Mouse (Mus musculus) intestine, postnatal 0 days (tissue): Measurements from ENCODE around the gene Prdm1. TPM values are rescaled to one million over a fixed set of nuclear protein-coding genes. Genes with fewer than 3 reads are reported as not detected.
A peak's percentile ranks its signal among the peaks of the same experiment; 100 is the strongest.

ENCODE experiments used
- ATAC-seq: fragments of 200-750 bp; cut with Nextera tagmentation; 2 replicates; pipeline ENCODE4 v1.8.0; 2017; ENCODE audit warnings: mild to moderate bottlenecking, moderate TSS enrichment, moderate library complexity
- H3K27ac ChIP-seq: fragments of 300-500 bp; sonication (generic); 2 replicates; pipeline ENCODE4 v1.5.1; 2014; ENCODE audit warnings: mild to moderate bottlenecking, low read depth, low read length, moderate library complexity
- H3K27me3 ChIP-seq: fragments of 300-500 bp; sonication (generic); replicated peaks from 2 replicates; pipeline ENCODE4 v1.6.1; 2014; ENCODE audit warnings: low read length, mixed read lengths; ENCODE audit not compliant: control insufficient read depth, insufficient read depth
- H3K36me3 ChIP-seq: fragments of 300-500 bp; sonication (generic); 2 replicates; pipeline ENCODE4 v1.6.1; 2014; ENCODE audit warnings: mild to moderate bottlenecking, moderate library complexity; ENCODE audit not compliant: control insufficient read depth, insufficient read depth
- H3K4me1 ChIP-seq: fragments of 300-500 bp; sonication (generic); replicated peaks from 2 replicates; pipeline ENCODE4 v1.6.1; 2014; ENCODE audit warnings: antibody characterized with exemption, low read length, mixed read lengths; ENCODE audit not compliant: control insufficient read depth, insufficient read depth
- H3K4me2 ChIP-seq: fragments of 300-500 bp; sonication (generic); replicated peaks from 2 replicates; pipeline ENCODE4 v1.6.1; 2014; ENCODE audit warnings: low read depth, mild to moderate bottlenecking, moderate library complexity
- H3K4me3 ChIP-seq: fragments of 300-500 bp; sonication (generic); 2 replicates; pipeline ENCODE4 v1.5.1; 2014; ENCODE audit warnings: low read depth, low read length
- H3K9ac ChIP-seq: fragments of 300-500 bp; sonication (generic); 2 replicates; pipeline ENCODE4 v1.6.1; 2014; ENCODE audit warnings: mild to moderate bottlenecking, low read depth, low read length
- H3K9me3 ChIP-seq: fragments of 300-500 bp; sonication (generic); 2 replicates; pipeline ENCODE4 v1.6.1; 2016; ENCODE audit warnings: mixed run types; ENCODE audit not compliant: control insufficient read depth
- CTCF ChIP-seq: sonication (generic); IDR thresholded peaks from 2 replicates; pipeline ENCODE4 v1.5.1; 2016; ENCODE audit warnings: low read depth, mild to moderate bottlenecking, control low read depth, antibody characterized with exemption, moderate library complexity
- WGBS: fragments of 180-500 bp; shearing (Covaris S2); extraction: QIAGEN DNeasy Blood & Tissue Kit; methylation state at CpG from one replicate; pipeline ENCODE4 v1.1.7; 2014; 5-methylcytosine and 5-hydroxymethylcytosine counted together
- polyA plus RNA-seq: library from polyadenylated mRNA; unstranded; fragments of >200 nt; fragmentation: Nextera tagmentation; extraction: Ambion mirVana; gene quantifications from 2 replicates; pipeline ENCODE4 v1.2.1, GENCODE M21; 2015

The Prdm1 gene
- polyA plus RNA-seq: 17.7 and 21.2 TPM in 2 replicates

- H3K27ac ChIP-seq: peak within 1 kb of the TSS; percentile 90
- no peak for TF ChIP-seq CTCF
- H3K4me1 ChIP-seq: peaks cover 6% of the 10 kb centered on the region
- no peaks in the 10 kb centered on the region for H3K9me3 ChIP-seq
- peak within 1 kb of the TSS; percentile 57 for H3K4me3 ChIP-seq
- WGBS: 6% methylated on average over 25 of the region's 25 CpGs
- no peak for ATAC-seq
- peak within 1 kb of the TSS; percentile 53 for H3K9ac ChIP-seq
- H3K4me2 ChIP-seq: peak within 1 kb of the TSS; percentile 88
- no peaks in the 10 kb centered on the region for H3K36me3 ChIP-seq
- H3K27me3 ChIP-seq: no peaks in the 10 kb centered on the region
Observed at GRCm38 (mm10) chr10:44528291-44529082, at the start of gene Prdm1. Prdm1 (minus strand) TSS chr10:44528501.

GRCm38 (mm10) chr10:44565971-44566370, 37.7 kb upstream of the Prdm1 start:
- no peak overlapping the region for H3K4me3 ChIP-seq
- TF ChIP-seq CTCF: no peak
- no peaks in the 10 kb centered on the region for H3K4me1 ChIP-seq
- no peaks in the 10 kb centered on the region for H3K36me3 ChIP-seq
- ATAC-seq: no peak
- H3K4me2 ChIP-seq: no peak overlapping the region
- H3K9ac ChIP-seq: no peak overlapping the region
- no peak overlapping the region for H3K27ac ChIP-seq
- no peaks in the 10 kb centered on the region for H3K9me3 ChIP-seq
- 76% methylated on average over 3 of the region's 3 CpGs for WGBS
- H3K27me3 ChIP-seq: no peaks in the 10 kb centered on the region

GRCm38 (mm10) chr10:44565109-44565508, 36.8 kb upstream of the Prdm1 start:
- 94% methylated on average over 2 of the region's 2 CpGs for WGBS
- Histone ChIP-seq H3K27ac (no peak overlapping the region), H3K27me3 (no peaks in the 10 kb centered on the region), H3K4me1 (no peaks in the 10 kb centered on the region), H3K4me3 (no peak overlapping the region), H3K9ac (no peak overlapping the region), H3K36me3 (no peaks in the 10 kb centered on the region), H3K4me2 (no peak overlapping the region), H3K9me3 (no peaks in the 10 kb centered on the region)
- TF ChIP-seq CTCF: no peak
- no peak for ATAC-seq

GRCm38 (mm10) chr10:44556845-44557244, 28.5 kb upstream of the Prdm1 start:
- no peaks in the 10 kb centered on the region for H3K4me1 ChIP-seq
- no peaks in the 10 kb centered on the region for H3K9me3 ChIP-seq
- H3K4me3 ChIP-seq: no peak overlapping the region
- H3K4me2 ChIP-seq: no peak overlapping the region
- no peak overlapping the region for H3K9ac ChIP-seq
- H3K27me3 ChIP-seq: no peaks in the 10 kb centered on the region
- H3K36me3 ChIP-seq: no peaks in the 10 kb centered on the region
- WGBS: 84% methylated on average over 4 of the region's 4 CpGs
- ATAC-seq: no peak
- TF ChIP-seq CTCF: no peak
- H3K27ac ChIP-seq: no peak overlapping the region

- Histone ChIP-seq H3K4me2 (no peak overlapping the region), H3K9me3 (no peaks in the 10 kb centered on the region), H3K27me3 (no peaks in the 10 kb centered on the region), H3K4me3 (no peak overlapping the region), H3K36me3 (no peaks in the 10 kb centered on the region), H3K9ac (no peak overlapping the region), H3K27ac (no peak overlapping the region), H3K4me1 (no peaks in the 10 kb centered on the region)
- ATAC-seq: no peak
- 47% methylated on average over 2 of the region's 2 CpGs for WGBS
- no peak for TF ChIP-seq CTCF
Observed at GRCm38 (mm10) chr10:44555317-44555716, 27.0 kb upstream of the Prdm1 start.

GRCm38 (mm10) chr10:44553648-44554047, 25.3 kb upstream of the Prdm1 start:
- Histone ChIP-seq H3K9me3 (no peaks in the 10 kb centered on the region), H3K36me3 (no peaks in the 10 kb centered on the region), H3K27ac (no peak overlapping the region), H3K4me1 (no peaks in the 10 kb centered on the region), H3K27me3 (no peaks in the 10 kb centered on the region), H3K9ac (no peak overlapping the region), H3K4me3 (no peak overlapping the region), H3K4me2 (no peak overlapping the region)
- no peak for TF ChIP-seq CTCF
- ATAC-seq: no peak
- 84% methylated on average over 1 of the region's 1 CpGs for WGBS
